Mouse (Mus musculus) bone marrow macrophage, adult 2 months (primary cell): ENCODE results near the gene Asb13.

Experiments
- CTCF ChIP-seq: IDR thresholded peaks from 2 replicates; pipeline ENCODE4 v1.5.1; 2012; ENCODE audit warnings: low read depth, mild to moderate bottlenecking, low read length, moderate library complexity
- POLR2A ChIP-seq: IDR thresholded peaks from 2 replicates; pipeline ENCODE4 v1.6.1; 2012; ENCODE audit warnings: mild to moderate bottlenecking, low read depth, low read length, borderline replicate concordance

DNA sequence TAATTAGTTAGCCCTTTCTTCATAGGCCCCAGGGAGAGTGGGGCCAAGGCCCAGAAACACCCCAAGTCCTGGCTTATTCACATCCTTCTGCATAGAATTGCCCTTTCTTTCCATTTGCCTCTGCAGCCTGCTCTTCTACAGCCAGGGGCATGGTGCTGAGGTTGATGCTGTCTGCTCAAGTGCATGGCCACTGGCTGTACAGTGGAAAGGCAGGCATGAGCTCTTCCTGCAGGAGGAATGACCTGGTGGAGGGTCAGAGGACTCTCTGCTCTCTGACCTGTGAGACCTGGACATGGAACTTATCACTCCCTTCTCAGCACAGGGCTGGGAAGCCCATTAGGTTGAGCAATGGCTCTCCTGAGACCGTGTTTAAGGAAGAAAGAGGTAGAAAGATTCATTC, 35.8 kb downstream of the Asb13 start:
- TF ChIP-seq CTCF (no peak), POLR2A (no peak)
